Mouse (Mus musculus) lung, embryonic 15.5 days (tissue): ENCODE measurements at regions not wholly inside any gene's neighbourhood (a gene's known extent, or its start where the extent isn't known, plus 50 kb on each side); places are given as distances from the start of the nearest gene placed in this dataset.
A peak's percentile ranks its signal among the peaks of the same experiment; 100 is the strongest.

Experiments
- ATAC-seq: fragments of 200-750 bp; cut with Nextera tagmentation; 2 replicates; pipeline ENCODE4 v1.8.0; 2017; ENCODE audit warnings: moderate number of reproducible peaks, borderline replicate concordance; ENCODE audit not compliant: low FRiP score, low TSS enrichment; ENCODE audit errors: extremely low read depth
- H3K27ac ChIP-seq: fragments of 300-500 bp; sonication (generic); 2 replicates; pipeline ENCODE4 v1.5.1; 2015; ENCODE audit warnings: moderate library complexity, mild to moderate bottlenecking, inconsistent platforms
- H3K27me3 ChIP-seq: fragments of 300-500 bp; sonication (generic); 2 replicates; pipeline ENCODE4 v1.6.1; 2015; ENCODE audit warnings: inconsistent platforms
- H3K36me3 ChIP-seq: fragments of 300-500 bp; sonication (generic); 2 replicates; pipeline ENCODE4 v1.6.1; 2015; ENCODE audit warnings: inconsistent platforms
- H3K4me1 ChIP-seq: fragments of 300-500 bp; sonication (generic); 2 replicates; pipeline ENCODE4 v1.6.1; 2015; ENCODE audit warnings: inconsistent platforms
- H3K4me2 ChIP-seq: fragments of 300-500 bp; sonication (generic); 2 replicates; pipeline ENCODE4 v1.6.1; 2015; ENCODE audit warnings: inconsistent platforms, mild to moderate bottlenecking, moderate library complexity
- H3K4me3 ChIP-seq: fragments of 300-500 bp; sonication (generic); 2 replicates; pipeline ENCODE4 v1.5.1; 2015; ENCODE audit warnings: mild to moderate bottlenecking, inconsistent platforms
- H3K9ac ChIP-seq: fragments of 300-500 bp; sonication (generic); 2 replicates; pipeline ENCODE4 v1.6.1; 2015; ENCODE audit warnings: inconsistent platforms
- H3K9me3 ChIP-seq: fragments of 300-500 bp; sonication (generic); 2 replicates; pipeline ENCODE4 v1.6.1; 2016; ENCODE audit warnings: inconsistent platforms
- WGBS: fragments of 180-500 bp; shearing (Covaris S2); methylation state at CpG from one replicate; pipeline ENCODE4 v1.1.7; 2015; 5-methylcytosine and 5-hydroxymethylcytosine counted together

GRCm38 (mm10) chrX:121301915-121302314, 989.0 kb upstream of the H2afb3 start:
- Histone ChIP-seq H3K9ac (no peak overlapping the region), H3K9me3 (no peaks in the 10 kb centered on the region), H3K27ac (no peak overlapping the region), H3K4me1 (no peaks in the 10 kb centered on the region), H3K27me3 (no peaks in the 10 kb centered on the region), H3K36me3 (no peaks in the 10 kb centered on the region), H3K4me2 (no peak overlapping the region), H3K4me3 (no peak overlapping the region)
- WGBS: 54% methylated on average over 6 of the region's 6 CpGs
- no peak for ATAC-seq

DNA sequence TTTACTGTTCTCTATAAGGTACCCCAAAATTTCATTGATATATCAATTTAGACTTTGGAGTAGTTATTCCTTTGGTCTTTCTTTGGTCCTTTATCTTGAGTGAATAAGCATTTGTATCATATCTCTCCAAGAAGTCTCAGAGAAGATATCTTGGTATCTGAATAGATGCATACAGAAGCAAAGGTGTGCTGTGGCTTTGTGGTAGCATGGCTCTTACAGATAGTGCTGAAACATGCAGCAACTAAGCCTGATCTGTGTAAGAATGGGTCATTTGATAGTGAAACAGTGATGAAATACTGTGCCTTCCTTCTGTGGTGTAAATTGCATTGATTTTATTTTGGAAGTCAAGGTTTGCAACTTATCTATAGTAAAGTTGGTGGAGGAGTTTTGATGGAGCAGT, 978.3 kb upstream of the H2afb3 start:
- Histone ChIP-seq H3K9ac (no peak overlapping the region), H3K27ac (no peak overlapping the region), H3K36me3 (no peaks in the 10 kb centered on the region), H3K4me3 (no peak overlapping the region), H3K4me1 (no peaks in the 10 kb centered on the region), H3K27me3 (no peaks in the 10 kb centered on the region), H3K9me3 (no peaks in the 10 kb centered on the region), H3K4me2 (no peak overlapping the region)
- ATAC-seq: no peak

DNA sequence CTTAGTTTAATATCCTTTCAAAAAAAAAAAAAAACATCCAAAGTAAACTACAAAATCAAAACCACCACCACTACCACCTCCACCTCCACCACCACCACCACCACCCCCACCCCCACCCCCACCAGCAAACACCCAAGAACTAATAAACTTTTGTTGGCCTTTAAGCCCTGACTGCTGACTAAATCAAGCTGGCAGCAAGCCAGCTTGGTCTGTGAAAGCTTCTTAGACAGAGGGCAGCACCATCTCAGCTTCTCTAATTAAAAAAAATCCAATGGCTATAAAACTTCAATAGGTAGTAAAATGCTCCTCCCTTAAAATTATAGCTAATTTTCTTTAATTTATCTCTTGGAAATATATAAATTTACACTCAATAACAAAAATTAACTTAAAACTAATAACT, 957.2 kb upstream of the H2afb3 start:
- Histone ChIP-seq H3K36me3 (no peaks in the 10 kb centered on the region), H3K9me3 (no peaks in the 10 kb centered on the region), H3K4me2 (no peak overlapping the region), H3K9ac (no peak overlapping the region), H3K27ac (no peak overlapping the region), H3K4me3 (no peak overlapping the region), H3K27me3 (no peaks in the 10 kb centered on the region), H3K4me1 (no peaks in the 10 kb centered on the region)
- no peak for ATAC-seq

GRCm38 (mm10) chrX:121269620-121270019, 956.7 kb upstream of the H2afb3 start:
- no peaks in the 10 kb centered on the region for H3K4me1 ChIP-seq
- H3K4me2 ChIP-seq: no peak overlapping the region
- WGBS: 30% methylated on average over 2 of the region's 2 CpGs
- no peak overlapping the region for H3K9ac ChIP-seq
- ATAC-seq: no peak
- no peaks in the 10 kb centered on the region for H3K27me3 ChIP-seq
- H3K4me3 ChIP-seq: no peak overlapping the region
- H3K36me3 ChIP-seq: no peaks in the 10 kb centered on the region
- H3K27ac ChIP-seq: no peak overlapping the region
- no peaks in the 10 kb centered on the region for H3K9me3 ChIP-seq

- 48% methylated on average over 3 of the region's 3 CpGs for WGBS
- Histone ChIP-seq H3K4me2 (no peak overlapping the region), H3K9me3 (no peaks in the 10 kb centered on the region), H3K27me3 (no peaks in the 10 kb centered on the region), H3K36me3 (no peaks in the 10 kb centered on the region), H3K27ac (no peak overlapping the region), H3K9ac (no peak overlapping the region), H3K4me1 (no peaks in the 10 kb centered on the region), H3K4me3 (no peak overlapping the region)
- ATAC-seq: peak; percentile 14; the same call in 1 of the 2 replicates
These were observed 919.5 kb upstream of the H2afb3 start for GRCm38 (mm10) chrX:121232142-121233000.
